Mouse (Mus musculus): ENCODE measurements at regions not wholly inside any gene's neighbourhood (a gene's known extent, or its start where the extent isn't known, plus 50 kb on each side); places are given as distances from the start of the nearest gene placed in this dataset.

DNA sequence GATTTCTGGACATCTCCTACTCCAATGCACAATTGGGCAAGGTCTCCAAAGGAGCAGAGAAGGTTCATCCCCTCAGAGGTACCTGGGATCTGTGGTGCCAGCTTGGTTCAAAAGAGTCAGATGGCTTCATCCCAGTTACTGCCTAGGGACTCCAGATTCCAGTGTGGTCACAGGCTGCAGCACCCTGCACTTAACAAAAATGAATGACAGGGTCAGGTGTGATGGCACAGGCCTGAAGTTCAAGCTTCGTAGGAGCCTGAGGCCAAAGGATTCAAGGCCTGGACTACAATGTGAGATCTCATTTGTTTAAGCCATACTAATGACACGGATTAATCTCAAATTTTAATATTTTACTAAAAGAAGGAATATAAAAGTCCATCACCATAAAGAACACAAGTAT is 209.1 kb downstream of the Gm26897 start:
- ATAC-seq (ENCODE audit: poor library complexity, severe bottlenecking), result no peak

GRCm38 (mm10) chr5:111943337-111944162 is 209.8 kb downstream of the Gm26897 start:
- no peak for ATAC-seq (ENCODE audit: poor library complexity, severe bottlenecking)

- no peak for ATAC-seq (ENCODE audit: poor library complexity, severe bottlenecking)
Measured at GRCm38 (mm10) chr5:111944273-111944971, 210.7 kb downstream of the Gm26897 start.

GRCm38 (mm10) chr5:111944972-111945285 is 211.2 kb downstream of the Gm26897 start:
- ATAC-seq (ENCODE audit: poor library complexity, severe bottlenecking), result no peak

DNA sequence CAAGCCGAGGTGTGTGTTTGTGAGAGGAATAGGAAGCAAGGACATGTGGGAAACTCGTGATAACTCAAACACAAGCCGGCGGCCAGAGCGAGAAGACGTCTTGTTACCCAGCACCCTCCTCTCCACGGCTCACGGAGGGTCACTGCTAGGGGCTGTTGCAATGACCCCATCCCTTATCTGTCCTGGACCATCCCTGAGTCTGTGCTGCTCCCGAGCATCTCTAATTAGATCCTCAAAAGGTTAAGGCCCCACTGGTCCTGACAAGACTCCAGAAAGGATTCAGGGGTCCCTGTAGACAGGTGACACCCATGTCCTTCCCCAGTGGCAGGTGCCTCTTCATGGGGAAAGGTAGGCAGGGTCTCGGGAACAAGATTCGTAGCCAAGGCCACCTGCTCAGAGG is 212.6 kb downstream of the Gm26897 start:
- no peak for ATAC-seq (ENCODE audit: poor library complexity, severe bottlenecking)

- no peak for ATAC-seq (ENCODE audit: poor library complexity, severe bottlenecking)
Measured at GRCm38 (mm10) chr5:111957698-111958097, 224.0 kb downstream of the Gm26897 start.

DNA sequence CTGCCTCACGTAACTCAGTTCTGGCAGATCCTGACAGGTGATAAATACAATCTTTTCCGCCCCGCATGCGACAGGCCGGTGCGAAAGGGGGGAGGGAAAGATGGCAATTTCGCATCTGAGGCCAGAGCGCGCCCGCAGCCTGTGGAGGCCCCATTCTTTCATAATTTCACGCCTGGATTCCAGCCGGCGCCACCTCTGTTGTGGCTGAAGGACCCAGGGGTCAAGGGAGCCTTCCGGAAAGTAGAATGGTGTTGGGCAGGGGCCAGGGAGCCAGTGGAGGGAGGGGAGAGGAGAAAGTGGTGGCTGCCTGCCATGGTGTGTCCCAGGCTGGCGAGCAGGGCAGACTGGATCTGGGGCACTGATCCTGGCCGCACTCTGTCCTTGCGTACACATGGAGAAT is 224.5 kb downstream of the Gm26897 start:
- ATAC-seq (ENCODE audit: poor library complexity, severe bottlenecking), result no peak

GRCm38 (mm10) chr5:111965311-111965710 is 231.6 kb downstream of the Gm26897 start:
- no peak for ATAC-seq (ENCODE audit: poor library complexity, severe bottlenecking)

DNA sequence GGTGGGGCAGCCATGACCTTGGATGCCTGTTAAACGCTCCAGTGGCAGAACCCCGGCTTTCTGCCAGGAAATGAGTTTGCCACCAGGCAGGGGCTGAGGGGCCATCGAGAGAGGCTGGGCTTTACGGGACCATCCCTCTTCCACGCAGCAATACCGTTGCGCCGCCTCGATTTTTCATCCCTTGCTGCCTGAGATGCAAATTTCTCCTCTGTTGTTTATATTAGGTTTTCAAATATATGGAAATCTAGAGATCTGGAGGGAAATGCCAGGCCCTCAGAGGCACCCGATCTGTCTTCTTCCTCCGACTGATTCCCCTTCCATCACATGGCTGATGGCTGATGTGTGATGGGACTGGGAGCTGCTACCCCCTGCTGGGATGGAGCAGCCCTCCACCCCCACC is 234.4 kb downstream of the Gm26897 start:
- no peak for ATAC-seq (ENCODE audit: poor library complexity, severe bottlenecking)

- no peak for ATAC-seq (ENCODE audit: poor library complexity, severe bottlenecking)
Measured at GRCm38 (mm10) chr5:111968701-111969100, 235.0 kb downstream of the Gm26897 start.

GRCm38 (mm10) chr5:111971193-111971592 is 237.5 kb downstream of the Gm26897 start:
- ATAC-seq (ENCODE audit: poor library complexity, severe bottlenecking), result no peak

DNA sequence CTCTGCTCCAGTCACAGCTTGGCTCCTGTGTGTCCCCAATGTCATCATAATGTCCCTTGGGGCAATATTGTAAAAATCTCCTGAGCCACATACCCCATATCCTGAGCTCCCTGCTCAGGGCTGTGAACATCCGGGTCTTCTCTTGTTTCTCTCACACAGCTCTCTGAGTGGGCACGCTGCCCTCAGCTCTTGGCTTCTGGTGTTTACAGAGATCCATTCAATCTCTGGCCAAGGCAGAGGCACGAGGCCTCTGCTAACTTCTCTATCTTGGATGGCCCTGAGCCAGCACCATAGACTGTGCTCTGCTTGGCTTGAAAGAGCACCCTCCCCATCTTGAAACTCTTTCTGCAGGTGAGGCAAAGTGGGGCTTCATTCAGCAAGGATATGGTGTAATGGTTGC is 238.2 kb downstream of the Gm26897 start:
- ATAC-seq (ENCODE audit: poor library complexity, severe bottlenecking), result no peak

GRCm38 (mm10) chr5:111975686-111976085 is 242.0 kb downstream of the Gm26897 start:
- no peak for ATAC-seq (ENCODE audit: poor library complexity, severe bottlenecking)

- ATAC-seq (ENCODE audit: poor library complexity, severe bottlenecking), result no peak
Measured at GRCm38 (mm10) chr5:111979601-111980000, 245.9 kb downstream of the Gm26897 start.

GRCm38 (mm10) chr5:111982106-111982505 is 248.4 kb downstream of the Gm26897 start:
- no peak for ATAC-seq (ENCODE audit: poor library complexity, severe bottlenecking)

DNA sequence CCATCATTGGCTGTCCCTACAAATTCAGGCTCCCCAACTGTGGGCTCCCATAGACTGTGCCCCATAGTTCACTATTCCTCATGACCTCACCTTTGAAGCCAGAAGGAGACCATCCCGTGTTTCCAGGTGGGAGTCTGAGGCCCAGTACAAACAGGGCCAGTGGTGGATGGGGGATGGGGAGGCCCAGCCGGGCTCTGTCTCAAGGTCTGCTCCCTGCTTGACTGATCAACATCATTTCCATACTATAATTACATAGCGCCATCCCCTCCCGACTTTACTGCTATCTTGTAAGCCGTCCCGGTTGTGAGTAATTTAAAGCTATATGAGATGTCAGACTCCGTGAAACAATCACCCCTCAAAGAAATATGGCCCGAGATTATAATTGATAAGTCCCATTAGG is 252.3 kb downstream of the Gm26897 start:
- ATAC-seq (ENCODE audit: poor library complexity, severe bottlenecking), result no peak

- no peak for ATAC-seq (ENCODE audit: poor library complexity, severe bottlenecking)
Measured at GRCm38 (mm10) chr5:111987036-111987435, 253.3 kb downstream of the Gm26897 start.

DNA sequence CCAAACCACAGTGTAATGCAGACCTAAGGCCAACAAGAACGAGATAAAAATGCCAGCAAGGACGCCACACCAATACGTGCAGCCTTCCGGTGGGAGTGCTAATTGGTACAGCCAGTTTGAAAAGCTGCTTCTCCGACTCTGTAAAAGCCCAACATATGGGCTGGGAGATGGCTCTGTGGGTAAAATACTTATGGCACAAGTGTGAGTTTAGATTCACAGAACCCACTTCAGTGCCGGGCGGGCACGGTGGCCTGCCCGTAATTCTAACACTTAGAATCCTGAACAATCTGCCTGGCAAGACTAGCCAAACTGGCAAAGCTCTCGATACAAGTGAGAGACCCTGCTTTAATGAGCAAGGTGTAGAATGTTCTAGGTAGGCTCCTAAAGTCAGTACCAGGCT is 258.1 kb downstream of the Gm26897 start:
- ATAC-seq (ENCODE audit: poor library complexity, severe bottlenecking), result no peak

DNA sequence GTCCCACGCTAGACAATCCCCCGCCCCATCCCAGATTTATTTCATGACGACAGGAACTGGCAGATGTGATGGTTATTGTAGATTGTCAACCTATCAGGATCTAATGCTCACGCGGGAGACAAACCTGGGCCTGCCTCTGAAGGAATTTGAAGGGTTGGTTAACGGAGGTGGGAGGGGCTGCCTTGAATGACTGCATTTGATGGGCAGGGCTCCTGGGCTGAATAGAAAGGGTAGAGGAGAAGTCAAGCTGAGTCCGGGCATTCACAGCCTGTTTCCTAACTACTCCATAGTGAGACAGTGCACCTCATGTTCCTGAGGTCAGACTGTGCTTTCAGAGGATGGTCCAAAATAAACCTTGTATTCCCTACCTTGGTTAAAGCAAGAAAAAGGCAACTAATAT is 259.1 kb downstream of the Cryba4 start:
- no peak for ATAC-seq (ENCODE audit: poor library complexity, severe bottlenecking)

DNA sequence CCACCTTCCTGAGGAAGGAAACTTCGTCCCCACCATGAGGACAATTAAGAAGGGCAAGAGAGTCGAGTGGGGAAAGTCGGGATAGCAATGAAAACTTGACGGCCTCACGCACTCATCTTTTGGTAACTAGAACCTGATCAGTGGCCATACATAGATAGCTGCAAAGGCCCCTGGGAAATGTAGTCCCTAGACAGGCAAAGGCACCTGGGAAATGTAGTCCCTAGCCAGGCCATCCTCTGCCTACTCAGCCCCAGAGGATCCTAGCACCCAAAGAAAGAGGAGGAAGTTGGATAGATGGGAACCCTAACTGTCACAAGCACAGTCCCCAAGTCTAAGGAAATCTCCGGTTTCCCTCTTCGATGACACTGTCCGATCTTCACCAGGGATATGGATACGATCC is 258.4 kb downstream of the Cryba4 start:
- no peak for ATAC-seq (ENCODE audit: poor library complexity, severe bottlenecking)

DNA sequence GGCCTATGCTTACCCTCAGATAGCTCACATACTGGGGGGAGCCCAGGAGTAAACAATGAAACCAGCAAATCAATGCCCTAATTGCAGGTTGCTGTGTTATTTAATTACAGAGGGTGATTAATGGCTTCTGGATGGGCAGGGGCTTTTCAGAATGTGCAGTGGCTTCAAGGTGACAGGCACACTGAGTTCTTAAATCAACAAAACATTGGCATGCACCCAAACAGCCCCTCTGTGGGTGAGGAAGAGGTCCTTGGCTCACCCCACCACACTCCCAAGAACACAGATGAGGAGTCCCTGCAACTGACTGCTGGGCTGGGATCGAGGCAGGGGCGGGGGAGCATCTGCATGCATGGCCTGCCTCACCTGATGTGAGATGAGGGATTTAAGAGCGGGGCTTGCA is 255.5 kb downstream of the Cryba4 start:
- ATAC-seq (ENCODE audit: poor library complexity, severe bottlenecking), result no peak

Data from megakaryocyte, adult 5-6 weeks (primary cell).